Mouse (Mus musculus) embryo, embryonic 10.5 days (tissue): ENCODE data around the gene Il4.
A peak's percentile ranks its signal among the peaks of the same experiment; 100 is the strongest.

Experiments
- DNase-seq: peaks from one replicate; pipeline ENCODE4 v3.0.0-alpha.2; 2015; ENCODE audit warnings: low spot score

Gene Il4

GRCm38 (mm10) chr11:53618619-53619198, at the start of gene Il4:
Il4 (minus strand) TSS chr11:53618669.
- no peak for DNase-seq

GRCm38 (mm10) chr11:53664091-53664490, 45.6 kb upstream of the Il4 start:
- no peak for DNase-seq

- DNase-seq: no peak
Measured at GRCm38 (mm10) chr11:53662794-53663674, 44.6 kb upstream of the Il4 start.

GRCm38 (mm10) chr11:53657828-53658227, 39.4 kb upstream of the Il4 start:
- DNase-seq: no peak

GRCm38 (mm10) chr11:53657381-53657780, 38.9 kb upstream of the Il4 start:
- no peak for DNase-seq

- no peak for DNase-seq
Measured at GRCm38 (mm10) chr11:53656558-53657202, 38.2 kb upstream of the Il4 start.

GRCm38 (mm10) chr11:53655043-53655442, 36.6 kb upstream of the Il4 start:
- DNase-seq: no peak

GRCm38 (mm10) chr11:53652427-53652826, 34.0 kb upstream of the Il4 start:
- no peak for DNase-seq

- no peak for DNase-seq
Measured at GRCm38 (mm10) chr11:53651441-53651840, 33.0 kb upstream of the Il4 start.

- no peak for DNase-seq
Measured at GRCm38 (mm10) chr11:53644017-53644416, 25.5 kb upstream of the Il4 start.

GRCm38 (mm10) chr11:53642744-53643279, 24.3 kb upstream of the Il4 start:
- no peak for DNase-seq

GRCm38 (mm10) chr11:53637803-53638260, 19.4 kb upstream of the Il4 start:
- no peak for DNase-seq

- DNase-seq: peak; percentile 62
Measured at GRCm38 (mm10) chr11:53637046-53637802, 18.8 kb upstream of the Il4 start.

GRCm38 (mm10) chr11:53636183-53636646, 17.7 kb upstream of the Il4 start:
- DNase-seq: peak; percentile 39

GRCm38 (mm10) chr11:53635590-53636182, 17.2 kb upstream of the Il4 start:
- DNase-seq: no peak

GRCm38 (mm10) chr11:53634556-53634955, 16.1 kb upstream of the Il4 start, which contains the start of gene Il13:
Il13 (minus strand) TSS chr11:53634702.
- no peak for DNase-seq

- no peak for DNase-seq
Measured at GRCm38 (mm10) chr11:53633644-53634043, 15.2 kb upstream of the Il4 start.

- peak; percentile 43 for DNase-seq
Measured at GRCm38 (mm10) chr11:53632122-53632733, 13.8 kb upstream of the Il4 start.

- peak; percentile 93 for DNase-seq
Measured at GRCm38 (mm10) chr11:53627859-53628258, 9.4 kb upstream of the Il4 start.

GRCm38 (mm10) chr11:53626802-53627373, 8.4 kb upstream of the Il4 start:
- no peak for DNase-seq
